Mouse (Mus musculus) brown adipose tissue, adult 24 weeks (tissue): ENCODE results near the gene Myh6. TPM values are rescaled to one million over a fixed set of nuclear protein-coding genes. Genes with fewer than 3 reads are reported as not detected.
A peak's percentile ranks its signal among the peaks of the same experiment; 100 is the strongest.

Experiments
- H3K27ac ChIP-seq: fragments of 200-500 bp; replicated peaks from 2 replicates; pipeline ENCODE4 v1.5.1; 2012; ENCODE audit warnings: low read depth, mild to moderate bottlenecking, low read length
- H3K4me1 ChIP-seq: fragments of 200-500 bp; 2 replicates; pipeline ENCODE4 v1.6.1; 2012; ENCODE audit warnings: low read length, mixed read lengths; ENCODE audit not compliant: control insufficient read depth, insufficient read depth, insufficient read length
- H3K4me3 ChIP-seq: fragments of 200-500 bp; 2 replicates; pipeline ENCODE4 v1.5.1; 2012; ENCODE audit warnings: low read depth, mild to moderate bottlenecking, low read length, moderate library complexity; ENCODE audit not compliant: insufficient read depth
- polyA plus RNA-seq: library from polyadenylated mRNA; stranded (reverse); fragments of >200 nt; gene quantifications from 2 replicates; pipeline ENCODE4 v1.2.4, GENCODE M21; 2012; ENCODE audit not compliant: missing spikeins, insufficient read depth, insufficient read length

Myh6 gene
- polyA plus RNA-seq = not detected in 2 replicates

- H3K27ac ChIP-seq = no peak within 1 kb of the TSS
- no peaks in the 10 kb centered on the region for H3K4me1 ChIP-seq
- no peak within 1 kb of the TSS for H3K4me3 ChIP-seq
These were observed at the start of gene Myh6 for GRCm38 (mm10) chr14:54966320-54966977. Myh6 (minus strand) TSS chr14:54966927.

GRCm38 (mm10) chr14:55015767-55016111, 49.0 kb upstream of the Myh6 start:
- H3K27ac ChIP-seq = peak overlapping the region; percentile 78
- peak overlapping the region; percentile 80 for H3K4me3 ChIP-seq
- no peaks in the 10 kb centered on the region for H3K4me1 ChIP-seq

GRCm38 (mm10) chr14:55014991-55015766, 48.5 kb upstream of the Myh6 start, which contains the start of gene Ngdn:
Ngdn (plus strand) TSS chr14:55015454.
- Histone ChIP-seq H3K4me1 (no peaks in the 10 kb centered on the region), H3K27ac (peak within 1 kb of the TSS; percentile 90), H3K4me3 (peak within 1 kb of the TSS; percentile 80)

- H3K4me1 ChIP-seq = no peaks in the 10 kb centered on the region
- H3K27ac ChIP-seq = peak overlapping the region; percentile 90
- H3K4me3 ChIP-seq = peak overlapping the region; percentile 77
These were observed 47.9 kb upstream of the Myh6 start for GRCm38 (mm10) chr14:55014591-55014990.

- H3K4me3 ChIP-seq = no peak overlapping the region
- no peaks in the 10 kb centered on the region for H3K4me1 ChIP-seq
- H3K27ac ChIP-seq = no peak overlapping the region
These were observed 44.4 kb upstream of the Myh6 start for GRCm38 (mm10) chr14:55011116-55011515.

GRCm38 (mm10) chr14:55008417-55008816, 41.7 kb upstream of the Myh6 start:
- Histone ChIP-seq H3K27ac (no peak overlapping the region), H3K4me3 (no peak overlapping the region), H3K4me1 (0 out of 2 replicates have a peak, but pooled peaks cover 2% of the 10 kb centered on the region)

GRCm38 (mm10) chr14:55007120-55007908, 40.6 kb upstream of the Myh6 start:
- H3K4me3 ChIP-seq = no peak overlapping the region
- H3K4me1 ChIP-seq = 0 out of 2 replicates have a peak, but pooled peaks cover 6% of the 10 kb centered on the region
- H3K27ac ChIP-seq = no peak overlapping the region

- Histone ChIP-seq H3K4me3 (no peak overlapping the region), H3K4me1 (0 out of 2 replicates have a peak, but pooled peaks cover 6% of the 10 kb centered on the region), H3K27ac (no peak overlapping the region)
These were observed 39.8 kb upstream of the Myh6 start for GRCm38 (mm10) chr14:55006541-55006940.

- Histone ChIP-seq H3K27ac (no peak overlapping the region), H3K4me1 (0 out of 2 replicates have a peak, but pooled peaks cover 6% of the 10 kb centered on the region), H3K4me3 (no peak overlapping the region)
These were observed 39.2 kb upstream of the Myh6 start for GRCm38 (mm10) chr14:55005967-55006366.

- Histone ChIP-seq H3K27ac (no peak overlapping the region), H3K4me1 (0 out of 2 replicates have a peak, but pooled peaks cover 6% of the 10 kb centered on the region), H3K4me3 (no peak overlapping the region)
These were observed 38.8 kb upstream of the Myh6 start for GRCm38 (mm10) chr14:55005506-55005905.

GRCm38 (mm10) chr14:55003878-55004855, 37.4 kb upstream of the Myh6 start:
- 0 out of 2 replicates have a peak, but pooled peaks cover 6% of the 10 kb centered on the region for H3K4me1 ChIP-seq
- H3K27ac ChIP-seq = no peak overlapping the region
- H3K4me3 ChIP-seq = no peak overlapping the region

- 0 out of 2 replicates have a peak, but pooled peaks cover 6% of the 10 kb centered on the region for H3K4me1 ChIP-seq
- no peak overlapping the region for H3K27ac ChIP-seq
- no peak overlapping the region for H3K4me3 ChIP-seq
These were observed 36.0 kb upstream of the Myh6 start for GRCm38 (mm10) chr14:55002687-55003120.

GRCm38 (mm10) chr14:55001938-55002686, 35.4 kb upstream of the Myh6 start:
- Histone ChIP-seq H3K27ac (no peak overlapping the region), H3K4me3 (no peak overlapping the region), H3K4me1 (0 out of 2 replicates have a peak, but pooled peaks cover 6% of the 10 kb centered on the region)
